Mouse (Mus musculus): Measurements from ENCODE around the gene Syde2. TPM values are rescaled to one million over a fixed set of nuclear protein-coding genes. Genes with fewer than 3 reads are reported as not detected.

Gene Syde2
- total RNA-seq, 2 experiments from 2014 or later, result not detected

DNA sequence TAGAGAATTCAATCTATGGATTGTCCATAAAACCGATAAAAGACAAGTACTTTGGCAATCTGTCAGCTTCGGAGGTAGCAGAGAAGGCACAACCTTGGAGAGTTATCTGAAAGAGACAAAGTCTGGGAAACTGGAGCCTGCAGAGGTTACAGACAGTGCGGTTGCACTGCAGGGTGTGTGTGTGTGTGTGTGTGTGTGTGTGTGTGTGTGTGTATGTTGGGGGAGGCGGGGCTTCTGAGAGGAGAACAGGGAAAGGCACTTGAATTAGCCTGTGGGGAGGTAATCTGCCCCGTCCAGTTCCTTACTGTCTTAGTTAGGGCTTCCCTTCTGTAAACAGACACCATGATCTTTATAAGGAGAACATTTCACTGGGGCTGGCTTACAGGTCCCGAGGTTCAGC, 20.2 kb downstream of the Syde2 start:
- no peak for ATAC-seq (replicated peaks; ENCODE audit: low FRiP score, poor library complexity, severe bottlenecking)

DNA sequence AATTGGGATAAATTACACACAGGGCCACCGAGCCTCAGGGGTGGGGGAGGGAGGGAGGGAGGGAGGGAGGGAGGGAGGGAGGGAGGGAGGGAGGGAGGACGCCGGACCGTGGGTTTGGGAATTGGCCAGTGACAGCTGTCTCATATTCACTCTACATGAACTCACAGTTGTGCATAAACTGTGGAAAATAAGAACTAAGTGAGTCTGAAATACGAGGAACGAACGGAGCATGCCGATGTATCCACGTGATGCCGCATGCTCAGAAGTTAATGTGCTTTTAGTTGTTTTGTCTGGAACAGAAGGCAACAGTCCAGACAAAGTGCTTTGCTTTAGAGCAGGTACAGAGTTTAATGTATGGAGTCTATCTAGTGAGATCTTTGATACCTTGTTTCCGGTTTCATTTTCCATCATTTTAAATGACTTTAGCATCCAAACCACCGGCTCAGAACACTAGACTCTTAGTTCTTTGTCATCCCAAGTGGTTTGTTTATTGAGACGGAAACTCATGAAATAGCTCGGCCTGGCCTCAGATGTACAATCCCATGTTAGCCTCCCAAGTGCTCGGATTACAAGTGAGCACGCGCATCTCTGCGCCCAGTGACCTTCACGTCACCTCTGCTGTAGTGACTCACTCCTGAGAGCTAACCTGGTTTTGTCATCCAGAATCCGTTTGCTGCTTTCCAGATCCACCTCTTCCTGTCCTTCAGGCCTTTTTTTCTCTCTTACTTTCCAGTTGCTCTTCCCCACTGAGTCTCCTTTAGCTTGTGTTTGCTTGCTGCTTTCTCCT, 22.4 kb downstream of the Syde2 start:
- no peak for ATAC-seq (replicated peaks; ENCODE audit: low FRiP score, poor library complexity, severe bottlenecking)

DNA sequence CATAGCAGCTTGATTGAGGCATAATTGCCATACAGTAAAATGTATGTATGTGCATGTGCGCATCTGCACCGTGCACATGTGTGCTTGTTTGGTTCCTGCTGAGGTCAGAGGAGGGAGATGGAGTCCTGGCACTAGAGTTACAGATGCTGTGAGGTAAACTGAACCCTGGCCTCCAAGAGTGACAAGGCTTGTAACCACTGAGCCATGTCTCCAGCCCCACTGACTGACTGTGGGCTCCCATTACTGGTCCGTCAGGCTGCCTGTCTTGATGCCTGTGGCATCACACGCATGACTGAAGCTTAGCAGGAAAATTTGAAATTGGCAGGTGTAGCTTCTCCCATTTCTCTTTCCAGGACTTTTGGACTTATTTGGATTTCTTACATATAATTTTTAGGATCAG, 23.1 kb downstream of the Syde2 start:
- no peak for ATAC-seq (replicated peaks; ENCODE audit: low FRiP score, poor library complexity, severe bottlenecking)

DNA sequence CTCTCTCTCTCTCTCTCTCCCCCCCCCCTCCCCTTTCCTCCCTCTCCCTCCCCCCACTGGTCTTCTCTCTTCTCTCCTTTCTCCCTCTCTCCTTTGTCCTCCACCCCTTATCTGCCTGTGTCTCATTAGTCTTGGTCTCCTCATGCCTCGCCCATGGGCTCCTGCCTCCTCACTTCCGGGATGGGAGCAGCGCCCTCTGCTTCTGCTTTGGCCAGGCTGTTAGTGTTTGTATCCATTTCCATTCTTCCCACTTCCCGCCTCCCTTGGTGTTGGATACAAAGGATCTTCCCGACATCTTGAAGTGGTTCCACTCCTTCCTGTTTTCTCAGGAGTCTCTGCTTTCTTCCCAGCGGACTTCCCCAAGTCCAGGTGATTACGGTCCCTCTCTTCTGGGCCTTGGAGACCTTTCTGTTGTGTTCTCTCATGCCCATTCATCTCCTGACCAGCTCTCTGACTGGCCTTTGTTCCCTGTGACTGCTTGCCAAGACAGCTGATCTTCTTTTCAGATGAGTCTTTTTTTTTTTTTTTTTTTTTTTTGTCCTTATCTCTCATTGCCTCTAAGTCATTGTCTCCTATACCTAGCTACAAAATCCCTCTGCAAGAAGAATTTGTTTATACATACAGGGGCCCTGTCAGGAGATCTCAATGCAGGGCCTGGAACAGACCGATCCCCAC, 24.0 kb downstream of the Syde2 start:
- ATAC-seq (replicated peaks; ENCODE audit: low FRiP score, poor library complexity, severe bottlenecking), result no peak

DNA sequence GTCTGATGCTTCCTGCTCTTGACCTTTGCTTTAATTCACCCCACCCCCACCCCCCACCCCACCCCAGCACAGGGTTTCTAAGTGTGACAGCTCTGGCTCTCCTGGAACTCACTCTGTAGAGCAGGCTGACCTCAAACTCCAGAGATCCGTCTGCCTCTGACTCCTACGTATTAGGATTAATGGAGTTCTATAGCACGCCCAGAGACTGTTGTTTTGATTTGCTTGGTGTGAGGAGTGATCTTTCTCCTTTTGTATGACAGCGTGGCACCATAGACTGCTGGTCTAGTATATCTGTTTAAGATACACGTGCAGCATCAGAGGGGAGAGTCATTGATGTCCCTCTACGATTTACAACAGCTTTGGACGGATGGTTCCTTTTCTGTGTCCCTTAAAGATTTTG, 25.8 kb downstream of the Syde2 start:
- no peak for ATAC-seq (replicated peaks; ENCODE audit: low FRiP score, poor library complexity, severe bottlenecking)

DNA sequence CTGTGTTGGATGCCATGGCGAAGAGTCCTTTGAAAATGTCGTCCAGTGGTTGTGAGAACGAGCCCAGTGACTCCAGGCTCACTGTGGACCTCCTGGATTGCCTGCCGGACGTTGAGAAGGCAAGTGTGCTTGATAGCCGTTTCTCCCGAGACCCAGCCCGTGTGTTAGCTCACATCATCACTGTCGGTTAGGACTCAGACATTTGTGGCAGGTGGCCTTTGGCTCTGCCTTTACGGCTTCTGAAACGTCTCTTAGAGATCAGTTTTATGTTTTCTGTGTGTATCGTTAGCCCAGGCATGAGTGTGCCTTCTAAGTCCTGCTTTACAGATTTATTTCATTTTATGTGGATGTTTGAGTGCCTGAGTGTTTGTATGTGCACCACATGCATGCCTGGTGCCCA, 26.7 kb downstream of the Syde2 start:
- ATAC-seq (replicated peaks; ENCODE audit: low FRiP score, poor library complexity, severe bottlenecking), result no peak

DNA sequence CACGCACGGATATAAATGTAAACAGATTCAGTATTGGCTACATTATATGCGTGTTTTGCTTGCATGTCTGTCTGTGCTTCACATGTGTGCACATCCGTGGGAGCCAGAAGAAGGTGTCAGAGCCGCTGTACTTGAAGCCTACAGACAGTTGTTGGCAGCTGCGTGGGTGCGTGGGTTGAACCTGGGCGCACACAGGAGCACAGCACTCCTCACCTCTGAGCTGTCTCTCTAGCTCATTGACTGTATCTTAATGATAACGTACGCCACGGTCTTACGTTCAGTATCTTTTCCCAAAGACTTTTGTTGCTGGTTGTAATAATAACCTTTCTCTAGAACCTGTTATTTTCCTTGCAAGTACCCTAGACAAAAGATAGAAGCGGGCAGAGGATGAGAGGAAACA, 29.3 kb downstream of the Syde2 start:
- no peak for ATAC-seq (replicated peaks; ENCODE audit: low FRiP score, poor library complexity, severe bottlenecking)

DNA sequence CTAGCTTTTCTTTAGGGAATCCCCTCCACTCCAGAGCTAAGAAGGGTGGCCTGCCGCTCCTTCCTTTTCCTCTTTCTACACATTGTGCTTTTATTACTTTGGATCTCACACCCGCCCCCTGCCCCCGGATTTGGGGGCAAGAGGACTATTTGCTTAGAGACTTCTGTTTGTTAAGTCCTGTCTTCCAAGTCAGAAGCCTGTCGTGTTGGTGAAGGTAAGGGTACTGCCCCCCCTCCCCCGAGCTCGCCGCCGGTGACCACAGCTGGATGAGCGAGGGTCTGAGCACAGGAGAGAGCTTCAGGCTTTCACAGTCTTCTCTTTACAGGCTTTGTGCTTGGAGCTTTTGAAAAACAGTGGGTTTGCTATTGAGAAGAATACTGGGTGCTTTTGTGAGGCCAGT, 29.9 kb downstream of the Syde2 start:
- no peak for ATAC-seq (replicated peaks; ENCODE audit: low FRiP score, poor library complexity, severe bottlenecking)

DNA sequence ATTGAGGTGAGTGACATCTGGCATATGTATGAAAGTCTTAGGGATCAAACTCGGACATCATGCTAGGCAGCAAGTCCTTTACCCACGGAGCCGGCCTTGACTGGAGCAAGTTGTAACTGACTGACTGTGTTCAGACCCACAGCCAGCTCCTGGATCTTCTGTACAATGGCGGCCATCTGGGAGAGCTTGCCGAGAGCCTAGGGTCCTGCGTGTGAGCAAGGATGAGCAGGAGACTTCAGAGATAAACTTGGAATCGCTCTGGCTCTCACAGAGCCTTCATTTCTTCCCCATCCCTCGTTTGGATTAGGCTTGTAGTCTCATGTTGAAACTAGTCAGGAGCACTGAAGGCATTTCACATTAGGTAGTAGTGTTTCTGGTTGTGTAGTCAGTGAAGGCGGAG, 34.6 kb downstream of the Syde2 start:
- ATAC-seq (replicated peaks; ENCODE audit: low FRiP score, poor library complexity, severe bottlenecking), result no peak

DNA sequence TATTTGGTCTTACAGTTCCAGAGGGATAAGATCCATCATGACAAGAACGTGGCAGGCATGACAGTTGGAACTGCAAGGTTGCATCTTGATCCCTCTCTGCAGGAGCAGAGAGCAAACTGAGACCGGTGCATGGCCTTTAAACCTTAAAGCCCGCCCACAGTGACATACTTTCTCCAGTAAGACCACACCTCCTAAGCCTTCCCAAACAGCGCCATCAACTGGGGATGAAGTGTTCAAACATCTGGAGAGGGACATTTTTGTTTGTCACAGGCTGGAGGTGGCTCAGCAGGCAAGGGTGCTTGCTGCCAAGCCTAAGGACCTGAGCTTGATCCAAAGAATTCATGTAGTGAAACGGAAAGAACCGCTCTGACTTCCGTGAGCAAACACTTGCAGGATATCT, 37.1 kb downstream of the Syde2 start:
- ATAC-seq (replicated peaks; ENCODE audit: low FRiP score, poor library complexity, severe bottlenecking), result no peak

DNA sequence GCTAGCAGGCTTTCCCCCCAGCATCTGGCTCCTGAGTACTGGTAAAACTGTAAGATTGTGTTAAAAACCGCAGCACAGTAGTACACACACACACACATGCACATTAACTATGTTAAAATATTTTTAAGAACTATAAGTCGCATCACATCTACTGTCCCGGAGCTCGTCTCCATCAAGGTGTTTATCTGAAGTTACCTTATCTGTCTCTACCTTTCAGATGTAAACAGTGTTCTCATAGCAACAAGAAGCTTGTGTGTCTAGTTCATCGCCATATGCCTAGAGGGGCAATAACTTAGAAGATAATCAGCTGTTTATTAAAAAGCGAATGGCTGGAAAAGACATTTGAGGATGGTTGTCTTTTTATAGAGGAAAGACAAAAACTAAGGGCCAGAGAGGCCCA, 37.8 kb downstream of the Syde2 start:
- no peak for ATAC-seq (replicated peaks; ENCODE audit: low FRiP score, poor library complexity, severe bottlenecking)

DNA sequence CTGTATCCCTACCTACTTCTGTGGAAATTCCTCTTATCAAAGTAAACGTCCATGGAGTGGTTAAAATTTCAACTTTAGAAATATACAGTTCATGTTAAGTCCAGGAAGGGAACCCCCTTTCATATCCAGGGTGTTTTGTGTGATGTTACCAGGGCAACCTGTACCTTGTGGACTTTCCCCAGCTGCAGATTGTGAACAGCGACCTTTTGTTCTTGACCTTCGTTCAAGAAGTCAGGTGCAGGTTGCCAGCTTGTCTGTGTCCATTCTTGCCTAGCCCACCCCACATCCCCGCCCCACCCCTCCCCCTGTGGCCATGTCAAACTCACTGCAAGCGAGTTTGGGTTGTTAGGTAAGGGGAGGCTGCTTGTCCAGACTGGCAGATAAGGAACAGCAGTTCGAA, 39.4 kb downstream of the Syde2 start:
- no peak for ATAC-seq (replicated peaks; ENCODE audit: low FRiP score, poor library complexity, severe bottlenecking)

DNA sequence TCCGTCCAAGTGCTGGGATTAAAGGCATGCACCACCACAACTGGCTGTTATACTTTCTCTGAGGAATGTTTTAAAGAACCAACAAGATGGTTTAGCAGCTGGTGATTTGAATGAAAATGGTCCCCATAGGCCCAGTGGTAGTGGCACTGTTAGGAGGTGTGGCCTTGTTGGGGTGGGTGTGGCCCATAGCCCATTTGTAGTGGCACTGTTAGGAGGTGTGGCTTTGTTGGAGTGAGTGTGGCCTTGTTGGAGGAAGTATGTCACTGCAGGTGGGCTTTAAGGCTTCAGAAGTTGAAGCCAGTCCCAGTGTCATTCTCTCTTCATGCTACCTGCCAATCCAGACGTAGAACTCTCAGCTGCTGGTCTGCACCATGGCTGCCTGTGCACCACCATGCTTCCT, 40.7 kb downstream of the Syde2 start:
- no peak for ATAC-seq (replicated peaks; ENCODE audit: low FRiP score, poor library complexity, severe bottlenecking)

DNA sequence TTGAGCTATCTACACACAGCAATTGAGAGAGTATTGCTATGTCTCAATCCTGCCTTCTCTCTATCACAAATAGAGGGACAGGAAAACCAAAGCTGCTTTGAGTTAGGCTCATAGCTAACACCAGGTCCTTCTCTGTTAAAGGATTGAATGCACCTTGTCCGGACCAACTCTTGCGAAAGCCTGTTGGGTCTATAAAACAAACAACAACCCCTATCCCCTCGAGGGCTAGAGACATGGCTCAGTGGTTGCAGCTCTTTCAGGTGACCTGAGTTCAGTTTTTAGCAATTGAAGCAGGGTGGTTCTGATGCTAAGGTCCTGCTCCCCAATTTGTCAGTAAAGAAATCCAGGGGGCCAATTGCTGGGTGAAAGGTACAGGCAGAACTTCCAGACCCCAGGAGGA, 41.6 kb downstream of the Syde2 start:
- no peak for ATAC-seq (replicated peaks; ENCODE audit: low FRiP score, poor library complexity, severe bottlenecking)

DNA sequence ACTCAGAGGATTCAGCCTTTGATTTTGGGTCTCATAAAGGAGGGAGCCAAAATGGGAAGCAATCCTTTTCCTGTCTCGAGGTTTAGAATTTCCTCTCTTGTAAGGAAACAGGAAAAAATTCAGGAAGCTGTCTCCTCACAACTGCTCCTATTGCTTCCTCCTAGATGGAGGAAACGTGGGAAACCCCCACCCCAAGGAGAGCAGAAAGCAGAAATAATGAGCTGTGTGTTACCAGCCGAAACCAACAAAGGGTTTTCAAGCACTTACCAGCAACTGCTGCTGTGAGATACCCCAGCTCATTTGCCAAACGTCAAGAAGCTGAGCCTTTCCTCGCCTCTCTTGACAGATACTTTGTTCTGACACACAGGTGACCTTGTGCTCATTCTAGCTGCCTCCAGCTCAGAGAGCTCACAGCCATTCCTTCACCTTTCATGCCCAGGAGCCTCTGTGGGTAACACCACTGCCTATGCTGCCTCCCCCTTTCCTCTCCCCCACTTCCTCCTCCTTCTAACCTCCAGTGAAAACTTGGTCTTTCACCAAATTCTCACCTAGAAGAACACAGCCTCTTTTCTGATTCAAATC, 42.7 kb downstream of the Syde2 start:
- no peak for ATAC-seq (replicated peaks; ENCODE audit: low FRiP score, poor library complexity, severe bottlenecking)

DNA sequence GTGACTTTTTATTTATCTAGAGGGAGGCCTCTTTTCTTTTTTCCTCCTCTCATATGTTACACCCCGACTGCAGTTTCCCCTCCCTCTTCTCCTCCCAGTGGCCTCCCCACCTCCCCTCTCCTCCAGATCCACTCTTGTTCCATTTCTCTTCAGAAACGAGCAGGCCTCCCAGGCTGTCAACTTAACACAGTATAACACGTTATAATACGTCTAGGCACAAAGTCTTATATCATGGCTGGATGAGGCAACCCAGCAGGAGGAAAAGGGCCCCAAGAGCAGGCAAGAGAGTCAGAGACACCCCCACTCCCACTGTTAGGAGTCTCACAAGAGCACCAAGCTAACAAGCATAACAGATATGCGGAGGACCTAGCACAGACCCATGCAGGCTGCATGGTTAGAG, 45.3 kb downstream of the Syde2 start:
- ATAC-seq (replicated peaks; ENCODE audit: low FRiP score, poor library complexity, severe bottlenecking), result no peak

DNA sequence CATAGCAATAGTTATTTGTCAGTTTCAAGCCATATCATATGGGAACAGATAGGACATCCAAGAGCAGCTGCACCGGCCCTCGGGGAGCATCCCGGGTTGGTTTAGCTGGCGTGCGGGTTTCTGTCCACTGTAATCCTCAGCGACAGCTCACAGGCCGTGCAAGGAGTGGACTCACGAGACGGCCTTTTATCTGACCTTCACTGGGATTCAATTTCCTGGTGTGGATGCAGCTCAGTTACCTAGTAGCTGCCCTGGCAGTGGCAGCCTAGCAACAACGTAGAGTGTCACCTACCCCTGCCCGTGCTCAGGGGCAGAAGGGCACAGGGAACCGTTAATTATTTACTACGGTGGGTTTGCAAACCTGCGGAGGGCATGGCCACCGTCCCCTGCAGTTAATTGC, 50.2 kb downstream of the Syde2 start:
- no peak for ATAC-seq (replicated peaks; ENCODE audit: low FRiP score, poor library complexity, severe bottlenecking)

DNA sequence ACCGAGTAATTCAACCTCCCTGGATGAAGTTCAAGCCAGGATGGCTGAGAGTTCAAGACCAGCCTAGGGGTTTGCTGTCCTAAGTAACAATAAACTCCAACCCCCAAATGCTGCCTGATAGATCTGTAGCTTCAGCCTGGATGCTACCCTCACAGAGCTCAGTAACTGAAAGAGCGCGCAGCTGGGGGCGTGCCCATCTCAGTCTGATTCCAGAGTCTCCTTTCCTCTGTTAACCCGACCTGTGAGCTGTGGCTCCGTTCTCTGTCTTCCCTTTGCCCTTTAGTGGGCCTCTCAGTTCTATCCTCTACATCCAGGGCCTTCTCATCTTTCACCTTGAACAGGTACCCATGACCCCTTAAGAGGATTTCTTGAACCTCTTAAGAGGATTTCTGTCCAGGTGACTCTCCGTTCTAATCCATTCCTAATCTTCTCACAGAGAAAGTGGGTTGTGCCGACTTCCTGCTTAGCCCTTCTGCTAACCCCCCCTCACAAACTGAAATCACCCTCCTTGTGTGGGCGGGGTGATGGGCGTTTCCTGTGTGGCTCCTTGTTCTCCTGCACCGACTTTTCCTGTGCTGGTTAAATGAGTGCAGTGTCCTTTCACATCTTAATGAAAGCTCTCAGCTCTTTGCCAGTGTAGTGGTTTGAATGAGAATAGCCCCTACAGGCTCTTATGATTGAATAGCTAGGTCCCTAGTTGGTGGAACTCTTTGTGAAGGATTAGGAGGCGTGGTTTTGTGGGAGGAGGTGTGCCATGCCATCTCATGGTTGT, 51.6 kb downstream of the Syde2 start:
- no peak for ATAC-seq (replicated peaks; ENCODE audit: low FRiP score, poor library complexity, severe bottlenecking)

DNA sequence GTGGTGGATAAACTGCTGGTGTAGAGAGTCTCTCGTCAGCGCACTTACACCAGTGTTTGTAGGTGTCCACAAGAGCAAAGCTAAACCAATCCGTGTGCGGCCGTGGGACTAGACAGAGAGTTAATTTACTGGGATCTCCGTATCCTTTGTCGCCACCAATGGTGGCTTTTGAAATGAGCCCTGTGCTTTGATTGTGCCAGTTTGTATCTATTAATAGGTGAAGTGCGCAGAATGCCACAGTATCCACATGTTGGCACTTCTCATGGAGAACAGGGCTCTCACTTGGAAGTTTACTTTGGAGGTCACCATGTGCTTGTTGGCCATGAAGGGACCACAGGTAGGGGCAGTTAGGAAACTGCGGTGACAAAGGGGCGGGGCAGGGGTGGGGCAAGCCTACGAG, 53.7 kb downstream of the Syde2 start:
- ATAC-seq (replicated peaks; ENCODE audit: low FRiP score, poor library complexity, severe bottlenecking), result no peak

DNA sequence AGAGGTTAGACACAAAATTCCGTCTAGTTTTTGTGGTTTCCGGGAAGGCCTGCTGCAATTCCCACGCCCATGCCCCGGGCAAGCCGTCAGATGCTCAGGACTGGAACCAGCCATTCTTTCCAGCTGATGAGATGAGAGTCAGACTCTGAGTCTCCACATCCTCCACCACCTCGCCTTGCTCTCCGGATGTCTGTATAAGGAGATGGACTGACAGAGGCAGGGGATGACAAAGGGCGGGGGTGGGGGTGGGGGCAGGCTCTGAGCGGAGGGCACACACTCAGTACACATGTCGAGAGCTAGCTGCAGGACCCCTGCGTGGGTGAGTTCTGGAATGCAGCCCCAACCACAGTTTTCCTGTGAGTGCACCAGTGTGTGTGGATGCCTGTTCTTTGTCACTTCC, 57.3 kb downstream of the Syde2 start:
- ATAC-seq (replicated peaks; ENCODE audit: low FRiP score, poor library complexity, severe bottlenecking), result no peak

DNA sequence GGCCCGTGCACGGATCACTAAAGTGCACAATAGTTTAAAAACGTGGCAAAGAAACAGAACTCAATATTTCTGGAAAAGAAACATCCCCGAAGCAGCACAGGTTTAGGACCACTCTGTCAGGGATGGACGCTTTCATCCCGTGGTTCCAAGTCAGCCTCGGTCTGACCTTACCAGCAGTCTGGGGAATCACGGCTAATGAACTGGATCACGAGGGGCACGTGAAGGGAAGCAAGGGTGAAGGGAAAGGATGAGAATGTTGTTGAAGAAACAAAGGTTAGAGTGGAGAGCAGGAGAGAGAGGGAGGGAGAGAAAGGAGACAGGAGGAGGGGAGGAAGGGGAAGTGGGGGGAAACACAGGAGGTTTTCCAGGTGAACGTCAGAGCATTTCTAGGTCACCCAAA, 58.4 kb downstream of the Syde2 start:
- ATAC-seq (replicated peaks; ENCODE audit: low FRiP score, poor library complexity, severe bottlenecking), result no peak
